Mouse (Mus musculus) spleen, adult 2 months (tissue): Measurements from ENCODE around the gene Aff3. TPM values are rescaled to one million over a fixed set of nuclear protein-coding genes. Genes with fewer than 3 reads are reported as not detected.

ENCODE experiments used
- DNase-seq, 2 experiments: peaks; one replicate each; pipeline versions ENCODE4 v3.0.0 to v3.0.0-alpha.2; 2012 to 2021; ENCODE audit warnings: low spot score in 2 of 2, low read depth in 1 of 2
- H3K27ac ChIP-seq: fragments of 200-500 bp; 2 replicates; pipeline ENCODE4 v1.5.1; 2012; ENCODE audit warnings: low read length, inconsistent platforms; ENCODE audit not compliant: insufficient read depth
- H3K27me3 ChIP-seq: fragments of 200-500 bp; 2 replicates; pipeline ENCODE4 v1.6.1; 2012; ENCODE audit warnings: mild to moderate bottlenecking, moderate library complexity, low read length, inconsistent platforms; ENCODE audit not compliant: control insufficient read depth, insufficient read depth
- H3K36me3 ChIP-seq: fragments of 200-500 bp; 2 replicates; pipeline ENCODE4 v1.6.1; 2012; ENCODE audit warnings: mild to moderate bottlenecking, low read length, inconsistent platforms; ENCODE audit not compliant: control insufficient read depth, insufficient read depth
- H3K4me1 ChIP-seq: fragments of 200-500 bp; 2 replicates; pipeline ENCODE4 v1.6.1; 2011; ENCODE audit warnings: inconsistent platforms; ENCODE audit not compliant: control insufficient read depth, insufficient read depth, insufficient read length
- H3K4me3 ChIP-seq: fragments of 200-500 bp; 2 replicates; pipeline ENCODE4 v1.5.1; 2011; ENCODE audit warnings: mild to moderate bottlenecking, inconsistent platforms; ENCODE audit not compliant: insufficient read depth, insufficient read length; ENCODE audit errors: extremely low read depth
- CTCF ChIP-seq: fragments of 200-500 bp; IDR thresholded peaks from 2 replicates; pipeline ENCODE4 v1.5.1; 2011; ENCODE audit warnings: mild to moderate bottlenecking, inconsistent platforms; ENCODE audit not compliant: insufficient read depth, insufficient read length, insufficient replicate concordance; ENCODE audit errors: extremely low read depth
- POLR2A ChIP-seq: fragments of 200-500 bp; IDR thresholded peaks from 2 replicates; pipeline ENCODE4 v1.6.1; 2011; ENCODE audit warnings: low read depth, low read length, inconsistent platforms
- WGBS: fragments of 180-500 bp; shearing (Covaris S2); methylation state at CpG from one replicate; pipeline ENCODE4 v1.1.7; 2018; 5-methylcytosine and 5-hydroxymethylcytosine counted together
- polyA plus RNA-seq: library from polyadenylated mRNA; depleted of rRNA; stranded (reverse); fragments of >200 nt; gene quantifications from 2 replicates; pipeline ENCODE4 v1.2.3, GENCODE M21; 2012

The Aff3 gene
- polyA plus RNA-seq, 1 experiment: 20.2 TPM

GRCm38 (mm10) chr1:38254426-38254825 lies 410.3 kb downstream of the Aff3 start:
- Histone ChIP-seq H3K27me3 (no peaks in the 10 kb centered on the region), H3K27ac (no peak overlapping the region), H3K36me3 (peaks cover 2% of the 10 kb centered on the region; the same call in 1 of the 2 replicates), H3K4me1 (no peaks in the 10 kb centered on the region), H3K4me3 (no peak overlapping the region)
- no peak for DNase-seq
- 82% methylated on average over 8 of the region's 8 CpGs for WGBS
- TF ChIP-seq POLR2A: no peak
- TF ChIP-seq CTCF: no peak

GRCm38 (mm10) chr1:38252766-38253079 lies 412.0 kb downstream of the Aff3 start:
- H3K4me1 ChIP-seq: no peaks in the 10 kb centered on the region
- 35% methylated on average over 2 of the region's 2 CpGs for WGBS
- no peaks in the 10 kb centered on the region for H3K27me3 ChIP-seq
- no peak overlapping the region for H3K4me3 ChIP-seq
- peak; percentile 17 to 37 for DNase-seq
- no peak overlapping the region for H3K27ac ChIP-seq
- TF ChIP-seq POLR2A (no peak), CTCF (peak; percentile 66; the same call in 1 of the 2 replicates)
- peaks cover 4% of the 10 kb centered on the region; the same call in 1 of the 2 replicates for H3K36me3 ChIP-seq

- Histone ChIP-seq H3K4me1 (no peaks in the 10 kb centered on the region), H3K4me3 (no peak overlapping the region)
- DNase-seq: no peak
Measured at GRCm38 (mm10) chr1:38252031-38252765, 412.6 kb downstream of the Aff3 start.

GRCm38 (mm10) chr1:38251448-38251847 lies 413.3 kb downstream of the Aff3 start:
- Histone ChIP-seq H3K4me1 (no peaks in the 10 kb centered on the region), H3K4me3 (no peak overlapping the region), H3K27ac (no peak overlapping the region), H3K27me3 (no peaks in the 10 kb centered on the region), H3K36me3 (peaks cover 7% of the 10 kb centered on the region; the same call in 1 of the 2 replicates)
- 90% methylated on average over 11 of the region's 11 CpGs for WGBS
- no peak for DNase-seq
- TF ChIP-seq CTCF (no peak), POLR2A (no peak)

More at GRCm38 (mm10) chr1:38252031-38252765, 412.6 kb downstream of the Aff3 start:
- TF ChIP-seq POLR2A (no peak), CTCF (no peak)
- Histone ChIP-seq H3K36me3 (peaks cover 6% of the 10 kb centered on the region; the same call in 1 of the 2 replicates), H3K27ac (no peak overlapping the region), H3K27me3 (no peaks in the 10 kb centered on the region)
- WGBS: 93% methylated on average over 19 of the region's 19 CpGs

- 91% methylated on average over 3 of the region's 3 CpGs for WGBS
- peaks cover 11% of the 10 kb centered on the region for H3K36me3 ChIP-seq
- no peaks in the 10 kb centered on the region for H3K27me3 ChIP-seq
- TF ChIP-seq CTCF: no peak
- no peaks in the 10 kb centered on the region for H3K4me1 ChIP-seq
- no peak overlapping the region for H3K4me3 ChIP-seq
- no peak overlapping the region for H3K27ac ChIP-seq
- DNase-seq: no peak
Measured at GRCm38 (mm10) chr1:38250246-38250645, 414.5 kb downstream of the Aff3 start.

- no peaks in the 10 kb centered on the region for H3K4me1 ChIP-seq
- no peak overlapping the region for H3K27ac ChIP-seq
- no peaks in the 10 kb centered on the region for H3K27me3 ChIP-seq
- no peak overlapping the region for H3K4me3 ChIP-seq
- TF ChIP-seq POLR2A (no peak), CTCF (no peak)
- 90% methylated on average over 7 of the region's 7 CpGs for WGBS
- H3K36me3 ChIP-seq: peaks cover 11% of the 10 kb centered on the region
- DNase-seq: no peak
Measured at GRCm38 (mm10) chr1:38249561-38249960, 415.2 kb downstream of the Aff3 start.

- Histone ChIP-seq H3K36me3 (peaks cover 12% of the 10 kb centered on the region), H3K27me3 (no peaks in the 10 kb centered on the region), H3K4me3 (no peak overlapping the region), H3K27ac (no peak overlapping the region), H3K4me1 (no peaks in the 10 kb centered on the region)
- 91% methylated on average over 9 of the region's 9 CpGs for WGBS
- no peak for DNase-seq
- TF ChIP-seq POLR2A (no peak), CTCF (no peak)
Measured at GRCm38 (mm10) chr1:38248027-38248426, 416.7 kb downstream of the Aff3 start.
